Mouse (Mus musculus) layer of hippocampus, adult 9-11 months (tissue): ENCODE results near the gene Sh3glb2.

Experiments
- DNase-seq: peaks from one replicate; pipeline ENCODE4 v3.0.0; 2022

Gene Sh3glb2

DNA sequence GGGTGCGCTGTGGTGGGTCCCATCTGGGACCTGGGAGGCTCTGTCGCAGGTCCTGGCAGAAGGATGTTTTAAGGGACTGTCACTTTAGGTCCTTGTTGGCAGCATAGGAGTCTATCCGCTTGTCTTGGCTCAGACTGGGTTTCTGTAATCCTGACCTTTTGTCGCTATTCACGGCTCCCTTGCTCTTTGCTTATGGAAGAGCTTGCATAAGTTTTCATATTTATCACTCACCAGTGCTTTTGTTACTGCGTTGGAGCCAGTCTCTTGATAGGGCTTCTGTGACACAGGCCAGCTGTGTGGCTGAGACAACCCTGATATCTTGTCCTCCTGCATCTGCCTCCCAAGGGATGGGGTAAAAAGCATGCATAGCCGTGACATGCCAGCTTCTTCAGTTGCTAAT lies 20.2 kb upstream of the Sh3glb2 start:
- no peak for DNase-seq

DNA sequence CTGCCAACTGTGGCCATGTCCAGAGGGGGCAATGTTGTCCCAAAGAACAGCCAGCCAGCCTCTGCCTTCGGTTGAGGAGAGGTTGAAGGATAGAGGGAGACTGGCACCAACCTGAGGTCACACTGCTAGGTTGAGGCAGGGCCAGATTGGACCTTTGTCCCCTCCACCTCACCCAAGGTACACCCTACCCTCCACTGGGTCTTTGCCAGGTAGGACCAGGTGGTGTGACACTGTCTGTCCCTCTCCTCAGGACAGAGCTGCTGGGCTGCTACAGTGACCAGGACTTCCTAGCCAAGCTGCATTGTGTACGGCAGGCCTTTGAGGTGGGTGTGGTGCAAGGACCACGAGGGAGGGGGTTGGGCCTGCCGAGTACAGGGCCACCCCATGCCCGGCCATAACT lies 18.6 kb upstream of the Sh3glb2 start:
- no peak for DNase-seq

DNA sequence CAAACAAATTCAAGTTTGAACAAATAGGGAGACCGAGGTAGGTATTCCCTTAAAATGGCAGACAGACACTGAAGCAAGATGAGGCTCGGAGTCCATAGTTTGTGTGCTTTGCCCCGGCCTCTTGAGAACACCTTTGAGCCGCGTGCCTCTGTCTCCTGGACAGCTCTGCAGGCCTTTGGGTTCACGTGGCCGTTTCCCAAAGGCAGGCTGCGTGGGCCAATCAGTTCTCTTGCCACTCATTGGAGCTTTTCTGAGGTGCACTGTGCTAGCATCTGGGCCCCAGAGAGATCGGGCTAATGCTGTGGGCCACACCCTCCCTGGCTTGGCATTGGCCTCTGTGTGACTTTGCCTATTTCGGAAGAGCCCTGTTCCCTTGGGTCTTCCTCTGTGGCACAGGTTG lies 16.8 kb upstream of the Sh3glb2 start:
- DNase-seq, result no peak

DNA sequence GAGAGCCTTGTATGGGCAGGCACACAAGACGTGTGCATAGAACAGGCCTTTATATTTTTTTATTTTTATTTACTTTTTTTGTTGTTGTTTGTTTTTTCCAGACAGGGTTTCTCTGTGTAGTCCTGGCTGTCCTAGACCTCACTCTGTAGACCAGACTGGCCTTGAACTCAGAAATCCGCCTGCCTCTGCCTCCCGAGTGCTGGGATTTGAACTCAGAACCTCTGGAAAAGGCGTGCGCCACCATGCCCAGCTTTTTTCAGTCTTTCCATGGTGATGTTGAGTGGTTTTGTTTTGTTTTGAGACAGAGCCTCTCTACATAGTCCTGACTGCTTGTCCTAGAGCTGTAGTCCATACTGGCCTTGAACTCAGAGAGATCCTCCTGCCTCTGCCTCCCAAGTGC lies 13.6 kb upstream of the Sh3glb2 start:
- DNase-seq, result no peak

DNA sequence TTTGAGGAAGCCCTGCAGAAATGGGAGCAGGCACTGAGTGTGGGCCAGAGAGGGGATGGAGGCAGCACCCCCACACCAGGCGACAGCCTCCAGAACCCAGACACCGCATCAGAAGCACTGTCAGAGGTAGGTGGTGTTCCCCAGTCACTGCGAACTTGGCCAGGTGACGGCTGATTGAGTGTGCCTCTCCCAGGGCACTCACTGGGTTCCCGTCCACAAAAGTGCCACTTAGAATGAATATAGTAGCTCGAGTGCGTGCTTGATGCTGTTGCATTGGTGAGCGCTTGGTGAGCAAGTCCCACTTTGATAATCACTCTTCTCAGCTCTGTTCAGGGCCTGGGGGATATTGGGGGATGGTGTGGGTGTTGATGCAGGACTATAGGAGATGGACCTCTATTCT lies 12.4 kb upstream of the Sh3glb2 start:
- no peak for DNase-seq

DNA sequence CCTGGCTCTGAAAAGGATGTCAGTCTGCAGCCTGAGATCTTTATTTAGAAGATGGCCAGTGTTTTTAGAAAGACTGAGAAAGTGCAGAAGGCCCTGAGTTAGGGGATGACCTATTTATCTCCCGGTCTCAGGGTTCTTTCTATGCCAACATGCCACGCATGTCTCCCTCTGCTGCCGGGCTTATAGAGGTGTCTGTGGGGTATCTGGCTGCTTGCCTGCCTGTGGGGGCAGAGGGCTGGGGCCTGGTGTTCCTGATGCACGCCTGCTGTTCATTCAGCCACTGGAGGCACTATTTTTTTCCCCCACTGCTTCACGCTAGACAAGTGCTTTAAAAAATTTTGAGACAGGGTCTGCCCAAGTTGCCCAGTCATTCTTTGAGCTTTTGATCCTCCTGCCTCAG lies 7.1 kb upstream of the Sh3glb2 start:
- DNase-seq, result no peak

DNA sequence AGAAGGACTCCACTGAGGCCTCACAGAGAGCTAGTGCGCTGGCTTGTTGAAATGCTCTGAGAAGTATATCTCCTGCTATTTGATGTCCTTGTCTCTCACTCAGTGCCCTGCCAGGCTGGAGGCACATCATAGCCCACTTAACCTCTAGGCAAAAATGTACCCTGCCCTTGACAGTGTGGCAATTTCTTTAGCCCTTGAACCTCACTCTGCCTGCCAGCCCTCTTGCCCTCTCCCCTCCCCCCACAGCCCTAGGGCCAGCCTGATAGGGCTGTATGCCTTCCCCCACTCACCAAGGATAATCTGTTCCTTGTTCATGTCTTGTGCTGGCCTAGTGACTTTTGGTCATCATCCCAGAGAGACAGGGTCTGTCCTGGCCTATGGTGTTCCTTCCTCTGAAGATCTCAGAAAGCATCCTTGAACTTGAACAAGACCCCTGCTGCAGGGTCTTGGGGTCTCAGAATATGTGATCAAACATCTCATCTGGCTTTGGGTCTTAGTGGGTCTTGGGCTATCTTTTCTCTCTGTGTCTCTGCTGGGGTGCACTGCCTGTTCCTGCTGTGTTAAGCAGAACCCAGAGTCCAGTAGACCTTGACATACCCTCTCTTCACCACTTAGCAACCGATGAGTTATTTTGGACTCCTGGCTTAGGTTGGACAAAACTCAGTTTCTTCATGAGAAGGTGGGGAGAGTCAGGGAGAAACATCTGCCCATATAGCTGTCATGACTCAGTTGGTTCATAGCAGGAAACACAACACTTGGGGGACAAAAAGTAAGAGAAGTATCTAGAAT lies 6.3 kb upstream of the Sh3glb2 start:
- no peak for DNase-seq

DNA sequence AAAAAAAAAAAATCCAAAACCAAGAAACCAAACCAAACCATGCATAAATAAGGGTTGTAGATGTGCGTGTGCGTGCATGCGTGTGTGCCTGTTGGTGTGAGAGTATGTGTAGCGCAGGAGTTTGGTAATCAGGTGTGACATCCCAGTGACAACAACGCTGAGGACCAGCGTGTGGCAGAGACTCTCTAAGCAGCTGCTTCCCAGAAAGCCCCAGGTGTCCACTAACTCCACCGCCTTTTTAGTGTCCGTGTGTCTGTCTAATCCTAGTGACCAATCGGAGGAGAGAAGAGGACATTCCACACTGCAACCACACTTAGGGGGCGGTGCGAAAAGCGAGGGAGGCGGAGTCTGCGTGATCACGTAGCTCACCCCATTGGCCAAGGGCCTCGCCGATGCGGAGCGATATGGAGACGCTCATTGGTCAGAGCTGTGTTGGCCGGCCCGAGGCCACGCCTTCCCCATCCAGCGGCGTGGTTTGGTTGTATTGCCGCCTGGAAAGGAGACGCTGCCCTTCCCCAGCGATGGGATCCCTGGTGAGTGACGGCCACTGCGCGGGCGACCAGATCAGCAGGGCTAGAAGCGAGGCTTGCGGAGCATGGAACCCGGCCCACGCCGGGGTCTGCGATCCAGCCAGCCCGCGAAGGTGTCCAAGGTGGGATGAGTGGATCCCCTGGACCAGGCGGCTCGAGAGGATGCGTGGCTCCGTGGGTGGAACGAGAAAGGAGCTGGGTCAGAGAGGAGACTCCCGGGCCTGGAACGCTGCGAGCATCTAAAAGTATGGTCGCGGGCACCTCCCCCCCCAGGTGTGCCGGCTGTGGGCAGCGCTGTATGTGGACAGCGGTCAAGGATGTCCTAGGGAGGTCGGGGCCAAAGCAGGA lies 4.9 kb upstream of the Sh3glb2 start, which contains the start of gene Miga2:
Gene Miga2 (plus strand): TSS at position 461 of the 878 bp plus-strand sequence.
- DNase-seq, result peak; percentile 100

DNA sequence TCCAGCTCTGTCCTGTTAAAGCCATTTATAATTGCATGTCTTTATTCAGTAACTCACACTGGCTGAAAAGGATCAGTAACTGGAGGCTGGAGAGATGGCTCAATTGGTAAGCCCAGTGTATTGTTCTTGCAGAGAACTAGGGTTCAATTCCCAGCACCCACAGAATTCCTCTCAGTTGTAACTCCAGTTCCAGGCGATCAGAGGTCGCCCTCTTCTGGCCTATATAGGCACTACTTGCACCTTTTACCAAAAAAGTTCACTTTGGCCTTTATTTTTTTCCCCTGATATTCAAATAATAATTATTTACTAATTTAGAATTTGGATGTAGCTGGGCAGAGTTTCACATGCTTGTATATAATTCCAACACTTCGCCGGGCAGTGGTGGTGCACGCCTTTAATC lies 3.7 kb upstream of the Sh3glb2 start:
- no peak for DNase-seq

DNA sequence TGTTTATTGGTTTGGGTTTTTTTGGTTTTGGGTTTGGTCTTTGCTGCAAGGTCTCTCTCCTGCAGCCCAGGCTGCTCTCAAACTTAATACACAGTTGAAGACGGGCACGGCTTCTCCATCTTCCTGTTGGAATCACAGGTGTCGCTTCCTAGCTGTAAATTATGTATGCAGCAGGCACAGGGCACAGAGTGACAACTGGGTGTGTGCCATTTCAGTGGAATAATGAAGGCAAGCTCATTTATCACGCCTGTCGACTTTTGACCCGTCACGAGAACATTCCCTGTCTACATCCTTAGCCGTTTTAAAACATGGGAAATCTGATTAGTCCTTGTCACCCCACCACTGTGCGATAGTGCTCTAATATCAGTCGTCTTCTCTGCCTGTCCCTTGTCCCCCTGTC lies 1.5 kb upstream of the Sh3glb2 start:
- DNase-seq, result no peak

DNA sequence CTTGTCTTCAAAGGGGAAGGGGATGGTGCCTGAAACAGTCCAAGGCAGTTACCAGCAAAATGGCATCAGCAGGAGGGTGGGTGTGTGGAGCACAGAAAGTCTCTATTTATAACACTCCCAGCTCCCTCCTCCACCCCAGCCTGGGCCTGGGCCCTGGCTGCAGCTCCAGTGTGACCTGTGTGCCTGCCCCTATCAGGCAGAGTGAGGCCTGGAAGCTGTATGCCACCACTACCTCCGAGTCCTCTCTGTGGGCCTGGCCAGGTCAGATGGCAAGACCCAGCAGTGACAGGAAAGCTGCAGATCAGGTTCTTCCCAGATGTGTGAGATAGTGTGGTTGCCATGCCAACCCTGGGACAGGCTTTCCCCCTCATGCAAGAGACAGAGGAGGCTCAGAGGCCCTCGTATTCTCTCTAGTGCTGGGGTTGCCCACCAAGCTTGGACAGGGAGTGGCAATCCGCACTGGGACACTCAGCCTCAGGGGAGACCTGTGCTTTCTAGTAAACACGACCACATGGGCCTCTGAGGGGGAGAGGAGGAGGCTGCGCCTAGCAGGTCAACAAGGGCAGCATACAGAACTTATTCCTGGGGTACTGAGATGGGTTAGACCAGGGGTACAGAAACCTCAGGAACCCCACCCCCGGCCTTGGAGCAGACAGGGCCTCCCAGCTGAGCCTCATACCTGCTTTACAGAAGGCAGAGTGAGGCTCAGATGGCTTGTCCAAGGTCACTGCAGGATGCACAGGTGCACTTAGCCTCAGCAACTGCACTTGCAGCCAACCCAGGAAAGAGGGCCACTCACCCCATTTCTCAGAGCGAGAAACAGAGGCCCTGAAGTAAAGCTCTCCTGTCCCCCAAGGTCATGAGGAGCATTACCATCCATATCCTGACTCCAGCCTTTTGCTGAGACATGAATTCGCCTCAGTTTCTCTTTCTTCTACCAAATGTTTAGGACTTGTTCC lies 1.3 kb downstream of the Sh3glb2 start:
- no peak for DNase-seq

DNA sequence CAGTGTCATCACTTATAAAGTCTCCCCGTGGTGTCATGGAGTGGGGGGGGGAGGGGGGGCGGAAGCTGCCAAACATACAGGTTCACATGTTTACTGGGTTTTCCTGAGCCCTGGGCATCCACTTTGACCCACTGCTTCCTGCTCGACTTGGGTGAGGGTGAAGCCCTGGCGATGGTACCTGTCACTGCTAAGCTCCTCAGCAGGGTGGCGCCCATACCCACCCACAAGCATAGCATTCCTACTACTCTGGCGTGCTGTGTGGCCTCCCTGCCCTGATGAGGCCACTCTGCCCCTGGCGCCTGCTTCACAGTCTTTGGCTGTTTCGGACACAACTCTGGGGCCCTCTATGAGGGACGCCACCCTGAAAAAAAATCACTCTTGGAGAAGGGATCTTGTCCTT lies 2.2 kb downstream of the Sh3glb2 start:
- no peak for DNase-seq

DNA sequence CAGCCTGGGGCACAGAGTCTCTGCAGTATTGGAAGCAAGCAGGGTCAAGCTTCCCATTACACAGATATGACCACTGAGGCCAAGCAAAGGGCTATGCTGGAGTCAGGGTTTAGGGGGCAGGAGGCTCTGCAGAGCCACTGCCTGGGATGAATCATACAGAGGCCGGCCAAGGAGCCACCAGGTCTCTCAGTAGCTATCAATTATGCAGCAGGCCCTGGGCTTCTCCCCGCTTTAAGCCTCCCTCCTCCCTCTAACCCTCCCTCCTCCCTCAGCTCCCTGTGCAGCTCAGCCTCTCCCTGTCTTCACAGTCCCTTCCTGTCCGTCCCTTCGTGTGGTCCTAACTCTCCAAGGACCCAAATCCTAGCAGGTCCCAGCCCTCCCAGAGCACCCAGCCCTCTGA lies 2.9 kb downstream of the Sh3glb2 start:
- DNase-seq, result no peak

DNA sequence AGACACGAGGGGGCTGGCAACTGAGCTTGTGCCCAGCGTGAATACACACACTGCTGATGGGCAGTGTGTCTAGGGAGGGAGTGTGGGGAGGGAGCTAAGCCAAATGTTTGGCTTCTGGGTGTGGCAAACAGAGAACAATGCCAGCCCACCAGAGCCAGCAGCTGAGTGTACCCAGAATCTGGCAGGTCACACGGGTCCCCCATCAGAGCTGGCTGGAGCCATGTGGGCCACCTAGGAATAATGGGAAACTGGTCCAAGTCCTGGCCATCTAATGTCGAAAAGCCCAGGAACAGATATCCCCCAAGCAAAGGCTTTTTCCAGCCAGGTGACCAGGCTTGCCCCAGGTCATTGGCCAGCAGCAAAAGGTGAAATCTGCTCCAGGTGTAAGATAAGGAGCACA lies 3.3 kb downstream of the Sh3glb2 start:
- DNase-seq, result no peak

DNA sequence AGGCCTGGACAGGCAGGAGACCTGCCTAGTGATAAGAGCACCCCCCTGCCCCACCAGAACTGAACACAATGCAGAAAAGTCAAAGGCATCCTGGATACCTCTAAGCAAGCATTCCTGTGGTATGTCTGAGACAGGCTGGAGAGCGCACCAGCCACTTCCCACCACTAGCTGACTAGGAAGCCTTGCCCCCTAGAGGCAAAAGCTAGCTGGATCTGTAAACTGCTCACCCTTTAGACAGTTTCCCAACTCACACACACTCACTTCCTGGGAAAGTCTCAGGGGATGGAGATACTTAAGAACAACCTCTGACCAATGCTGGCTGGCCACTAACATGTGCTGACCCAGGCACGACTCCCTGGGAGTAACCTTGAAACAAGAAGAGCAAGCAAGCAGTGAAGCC lies 8.0 kb downstream of the Sh3glb2 start:
- DNase-seq, result no peak

DNA sequence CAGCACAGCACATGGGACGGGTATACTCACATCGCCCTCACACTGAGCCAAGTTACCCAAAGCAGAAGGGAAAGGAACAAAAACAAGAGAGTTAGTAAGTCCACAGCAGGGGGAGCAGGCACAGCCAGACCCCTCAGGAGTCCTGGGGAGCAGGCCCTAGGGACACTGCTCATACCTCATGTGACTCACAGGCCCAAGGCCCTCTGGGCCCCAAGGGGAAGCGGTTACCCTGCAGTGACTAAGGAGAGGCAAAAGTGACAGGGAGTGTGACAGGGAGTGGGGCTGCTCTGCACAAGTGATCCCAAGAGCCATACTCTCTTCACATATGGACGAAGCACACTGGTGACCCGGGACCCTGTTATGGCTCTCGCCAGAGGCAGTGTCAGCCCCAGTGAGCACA lies 9.9 kb downstream of the Sh3glb2 start:
- DNase-seq, result no peak

DNA sequence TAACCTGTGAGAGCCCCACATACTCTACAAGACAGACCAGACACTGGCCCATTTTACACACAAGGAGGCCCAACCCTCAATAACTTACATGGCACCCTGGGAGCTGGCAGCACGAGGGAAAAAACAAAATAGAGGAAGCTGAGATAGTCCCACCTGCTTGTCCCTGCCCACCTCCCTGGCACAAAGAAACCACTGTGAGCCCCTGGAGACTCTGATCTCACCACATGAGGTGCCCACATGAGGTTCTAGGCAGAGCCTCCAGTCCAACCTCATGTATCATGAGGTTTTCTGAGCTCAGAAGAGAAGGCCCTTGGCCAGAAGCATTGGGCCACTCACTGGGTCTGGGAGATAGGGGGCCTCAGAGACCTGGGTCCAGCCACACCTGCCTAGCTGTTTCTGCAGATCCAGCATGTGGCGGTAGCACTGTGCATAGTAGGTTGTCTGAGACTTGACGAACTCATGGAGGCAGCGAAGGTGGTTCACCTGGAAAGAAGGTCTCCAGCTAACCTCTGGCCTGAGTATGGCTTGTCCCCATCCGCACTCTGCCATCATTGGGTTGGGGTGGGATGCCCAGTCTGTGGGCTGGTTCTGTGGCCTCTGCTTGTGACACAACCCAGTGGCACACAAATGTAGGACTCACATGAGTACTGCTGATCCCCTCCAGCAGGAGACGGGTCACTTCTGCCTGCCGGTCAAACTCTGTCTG lies 13.0 kb downstream of the Sh3glb2 start:
- no peak for DNase-seq

DNA sequence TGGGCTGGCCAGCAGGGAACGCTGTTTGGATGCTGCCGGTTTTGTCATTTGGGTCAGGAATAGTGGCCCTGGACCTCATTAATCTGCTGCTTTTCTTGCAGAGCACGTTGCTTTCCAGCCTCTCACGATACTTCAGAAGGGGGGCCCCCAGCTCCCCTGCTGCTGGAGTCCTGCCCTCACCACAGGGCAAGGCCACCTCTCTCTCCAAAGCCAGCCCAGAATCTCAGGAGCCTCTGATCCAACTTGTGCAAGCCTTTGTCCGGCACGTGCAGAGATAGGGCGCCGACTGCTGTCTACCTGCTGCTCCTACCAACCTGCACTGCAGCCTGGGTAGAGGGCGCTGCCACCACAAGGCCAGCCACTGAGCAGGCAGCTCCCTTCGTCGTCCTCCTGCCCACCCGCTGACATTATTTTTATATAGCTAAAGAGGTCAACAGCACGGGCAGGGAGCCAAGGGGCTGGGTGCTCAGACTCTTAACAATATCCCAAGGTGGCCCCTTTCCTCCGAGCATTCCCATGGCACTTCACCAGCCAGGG lies 15.5 kb downstream of the Sh3glb2 start:
- no peak for DNase-seq

DNA sequence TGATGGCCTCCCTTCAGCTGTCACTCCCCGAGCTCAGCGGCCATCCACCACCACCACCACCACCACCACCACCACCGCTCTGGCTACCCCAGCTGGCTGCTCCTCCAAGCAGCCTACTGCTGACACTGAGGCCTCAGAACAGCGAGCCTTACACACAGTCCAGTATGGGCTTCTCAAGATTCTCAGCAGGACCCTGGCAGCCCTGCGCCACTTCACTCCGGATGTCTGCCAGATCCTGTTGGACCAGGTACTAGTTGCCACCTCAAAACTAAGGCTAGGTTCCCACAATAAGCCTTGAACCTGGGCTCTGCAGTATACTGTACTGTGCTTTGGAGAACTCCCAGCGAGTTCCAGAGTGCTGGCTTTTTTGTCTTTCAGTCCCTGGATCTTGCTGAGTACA lies 16.6 kb downstream of the Sh3glb2 start:
- no peak for DNase-seq

DNA sequence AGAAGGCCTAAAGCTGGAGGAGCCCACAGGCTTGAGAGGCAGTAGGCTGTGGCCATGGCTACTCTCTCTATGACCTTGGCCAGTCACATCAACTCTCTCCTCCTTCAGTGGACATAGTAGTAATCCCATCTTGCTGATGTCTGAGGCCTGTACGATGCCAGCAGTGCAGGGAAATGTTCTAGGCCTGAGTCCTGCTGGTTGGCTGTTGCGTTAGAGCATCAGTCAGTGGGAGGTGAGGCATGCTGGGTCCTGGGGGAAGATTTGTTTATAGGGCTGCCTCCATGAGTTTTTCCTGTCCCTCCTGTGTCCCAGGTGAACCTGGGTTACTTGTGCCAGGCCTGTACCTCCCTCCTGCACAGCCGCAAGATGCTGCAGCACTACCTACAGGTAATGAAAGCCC lies 17.1 kb downstream of the Sh3glb2 start:
- no peak for DNase-seq

DNA sequence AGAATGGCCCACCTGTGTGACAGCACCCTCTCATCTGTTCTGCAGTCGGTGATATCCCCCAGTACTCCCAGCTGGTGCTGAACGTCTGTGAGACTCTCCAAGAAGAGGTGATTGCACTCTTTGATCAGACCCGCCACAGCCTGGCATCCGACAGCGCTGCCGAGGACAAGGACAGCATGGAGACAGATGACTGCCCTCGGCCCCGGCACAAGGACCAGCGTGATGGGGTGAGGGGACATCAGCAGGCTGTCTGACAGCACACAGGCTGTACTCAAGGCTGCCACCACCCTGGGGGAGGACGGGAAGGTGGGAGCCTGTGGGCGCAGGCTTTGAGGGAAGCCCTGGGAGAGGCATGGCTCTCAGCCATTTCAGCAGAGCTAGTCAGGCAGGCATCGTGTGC lies 22.0 kb downstream of the Sh3glb2 start:
- DNase-seq, result no peak
